Mouse (Mus musculus) monocyte, adult 5-6 weeks (primary cell): ENCODE data around the gene Ighmbp2. TPM values are rescaled to one million over a fixed set of nuclear protein-coding genes. Genes with fewer than 3 reads are reported as not detected.
"Not testable (repeated sequence)": the region's sequence is repeated elsewhere in the genome, so short reads cannot be mapped to it uniquely, and the experiment has no call there.

Source experiments
- ATAC-seq: fragments of 153-309, 156-312 bp; replicated peaks from 2 replicates; pipeline ENCODE4 v1.8.0; 2017; ENCODE audit warnings: mild to moderate bottlenecking; ENCODE audit not compliant: low TSS enrichment, insufficient number of reproducible peaks, severe bottlenecking, poor library complexity, low FRiP score
- total RNA-seq: library from RNA; stranded (forward); fragments of 200-1000, 200-491, 200-594 nt; gene quantifications from 3 replicates; pipeline ENCODE4 v1.2.3, GENCODE M21; 2017

Gene Ighmbp2
- total RNA-seq, 1 experiment from 2014 or later: 5.0 TPM

DNA sequence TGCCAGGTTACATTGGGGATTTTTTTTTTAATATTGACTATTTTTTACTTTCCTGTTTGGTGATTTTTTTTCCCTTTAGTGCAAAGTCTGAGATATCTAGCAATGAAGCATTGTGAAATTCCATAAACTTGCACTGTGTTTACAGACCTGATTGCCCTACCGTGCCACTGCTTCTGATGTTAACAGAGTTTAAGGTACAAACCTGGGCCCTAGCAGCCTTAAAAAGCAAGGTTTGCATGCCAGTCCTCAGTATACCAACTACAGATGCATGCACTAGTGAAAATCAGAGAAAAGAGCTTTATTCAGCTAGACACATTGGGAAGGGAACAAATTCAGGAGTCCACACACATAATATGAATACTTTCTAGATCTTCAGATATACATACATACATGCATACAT is 67.9 kb downstream of the Ighmbp2 start:
- not testable (repeated sequence) for ATAC-seq

Other genes with a start within 250 kb of the Ighmbp2 start
- gene Mrpl21, start 116 bp downstream of the Ighmbp2 start, total RNA-seq: 50.9 to 77.2 TPM (median 60.4 TPM) in 3 replicates
- gene Cpt1a, start 39.3 kb upstream of the Ighmbp2 start, total RNA-seq: 49.3 to 85.9 TPM (median 54.0 TPM) in 3 replicates
- gene Tesmin, start 105.8 kb upstream of the Ighmbp2 start, total RNA-seq: 1.7 to 4.3 TPM (median 2.6 TPM) in 3 replicates
- not detected in 3 replicates for gene Gal, start 131.5 kb upstream of the Ighmbp2 start, total RNA-seq